Mouse (Mus musculus) kidney, postnatal 36 days (tissue): ENCODE measurements at regions not wholly inside any gene's neighbourhood (a gene's known extent, or its start where the extent isn't known, plus 50 kb on each side); places are given as distances from the start of the nearest gene placed in this dataset.

Experiments used
- DNase-seq, 2 experiments: peaks; one replicate each; pipeline ENCODE4 v3.0.0; 2021 to 2022; ENCODE audit warnings: mixed read lengths in 2 of 2

DNA sequence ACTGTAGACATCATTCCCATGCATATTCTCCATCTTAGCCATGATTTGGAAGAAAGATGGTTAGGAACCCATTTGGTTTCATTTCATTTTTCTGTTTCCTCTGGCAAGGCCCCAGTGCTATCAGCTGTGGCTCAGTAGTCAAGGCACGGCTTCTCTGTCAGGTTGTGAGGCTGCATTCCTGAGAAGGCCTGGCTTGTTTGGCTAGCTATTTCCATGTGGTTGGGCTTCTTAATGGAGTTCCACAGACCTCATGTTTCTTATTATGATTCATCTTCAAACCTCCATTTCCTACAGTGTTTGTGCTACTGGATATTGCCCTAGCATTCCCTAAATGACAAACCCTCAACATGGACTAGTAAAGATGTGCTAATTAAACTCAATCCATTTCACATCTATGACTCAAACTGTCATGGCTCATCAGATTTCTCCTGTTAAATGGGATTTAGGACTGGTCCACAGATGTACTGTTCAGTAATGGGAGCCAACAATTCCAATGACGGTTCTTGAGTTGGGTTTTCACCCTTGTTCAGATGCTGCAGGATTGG is 459.0 kb upstream of the Pou3f3 start:
- DNase-seq: no peak

DNA sequence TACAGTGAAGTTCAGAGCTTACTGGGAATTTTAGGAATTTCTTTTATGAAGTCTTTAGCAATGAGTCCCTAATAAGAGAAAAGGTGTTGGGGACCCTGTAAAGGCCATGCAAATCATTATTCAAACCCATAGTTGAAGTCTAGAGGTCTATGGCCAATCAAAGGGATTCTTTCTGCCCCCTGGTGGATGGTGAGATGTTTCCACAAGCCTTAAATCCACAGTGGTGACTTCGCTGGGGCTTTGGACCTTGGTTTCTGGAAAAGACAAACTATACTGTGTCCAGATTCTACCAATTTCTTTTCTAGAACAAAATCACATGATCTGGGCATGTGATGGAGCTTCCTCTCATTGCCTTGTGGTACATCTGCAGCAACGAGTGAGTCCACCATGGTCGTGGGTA is 457.2 kb upstream of the Pou3f3 start:
- peak in 1 of 2 experiments; percentile 52 for DNase-seq

DNA sequence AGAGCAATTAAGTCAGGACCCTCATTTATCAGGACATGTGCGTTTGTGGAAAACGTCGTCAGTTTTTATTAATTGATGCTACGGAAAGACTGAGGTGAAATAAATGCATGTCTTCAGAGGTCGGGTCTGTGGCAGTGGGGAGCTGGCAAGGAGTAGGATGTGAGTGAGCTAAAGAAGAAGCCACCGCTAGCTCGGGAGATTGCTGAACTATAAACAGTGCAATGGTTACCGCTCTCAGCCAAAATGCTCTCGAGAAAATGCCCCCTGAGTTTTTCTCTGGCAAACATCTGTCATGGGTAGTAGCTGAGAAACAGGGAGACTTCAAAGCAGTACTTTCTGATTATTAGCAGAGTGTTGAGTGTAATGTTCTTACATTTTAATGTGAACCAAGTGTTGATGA is 454.4 kb upstream of the Pou3f3 start:
- DNase-seq: no peak

DNA sequence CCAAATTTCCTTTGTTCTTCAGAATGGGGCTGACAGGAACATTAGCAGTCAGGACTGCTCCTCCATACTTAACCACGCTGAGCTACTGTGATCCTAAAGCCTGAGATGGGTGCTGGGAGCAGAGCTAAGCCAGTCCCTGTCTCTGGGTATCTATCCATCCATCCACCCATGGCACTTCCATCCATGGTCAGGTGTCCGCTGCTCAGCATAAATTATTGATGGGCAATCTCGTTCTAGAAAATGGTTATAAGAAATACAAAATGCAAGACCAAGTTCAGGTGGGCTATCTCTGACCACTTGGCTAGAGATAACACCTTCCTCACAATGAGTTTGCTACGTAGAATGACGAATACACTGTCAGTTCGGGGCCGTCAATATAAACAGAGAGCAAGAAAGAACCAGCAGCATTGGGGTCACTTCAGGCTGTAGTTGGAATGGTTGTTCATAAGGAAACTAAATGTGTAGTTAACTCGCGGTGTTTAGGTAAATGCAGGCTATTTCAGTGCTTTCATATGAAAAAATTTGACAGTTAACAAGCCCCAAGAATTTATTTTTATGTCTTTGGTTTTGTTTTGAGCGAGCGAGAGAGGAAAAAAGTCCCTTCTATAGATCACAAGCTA is 453.9 kb upstream of the Pou3f3 start:
- no peak for DNase-seq

DNA sequence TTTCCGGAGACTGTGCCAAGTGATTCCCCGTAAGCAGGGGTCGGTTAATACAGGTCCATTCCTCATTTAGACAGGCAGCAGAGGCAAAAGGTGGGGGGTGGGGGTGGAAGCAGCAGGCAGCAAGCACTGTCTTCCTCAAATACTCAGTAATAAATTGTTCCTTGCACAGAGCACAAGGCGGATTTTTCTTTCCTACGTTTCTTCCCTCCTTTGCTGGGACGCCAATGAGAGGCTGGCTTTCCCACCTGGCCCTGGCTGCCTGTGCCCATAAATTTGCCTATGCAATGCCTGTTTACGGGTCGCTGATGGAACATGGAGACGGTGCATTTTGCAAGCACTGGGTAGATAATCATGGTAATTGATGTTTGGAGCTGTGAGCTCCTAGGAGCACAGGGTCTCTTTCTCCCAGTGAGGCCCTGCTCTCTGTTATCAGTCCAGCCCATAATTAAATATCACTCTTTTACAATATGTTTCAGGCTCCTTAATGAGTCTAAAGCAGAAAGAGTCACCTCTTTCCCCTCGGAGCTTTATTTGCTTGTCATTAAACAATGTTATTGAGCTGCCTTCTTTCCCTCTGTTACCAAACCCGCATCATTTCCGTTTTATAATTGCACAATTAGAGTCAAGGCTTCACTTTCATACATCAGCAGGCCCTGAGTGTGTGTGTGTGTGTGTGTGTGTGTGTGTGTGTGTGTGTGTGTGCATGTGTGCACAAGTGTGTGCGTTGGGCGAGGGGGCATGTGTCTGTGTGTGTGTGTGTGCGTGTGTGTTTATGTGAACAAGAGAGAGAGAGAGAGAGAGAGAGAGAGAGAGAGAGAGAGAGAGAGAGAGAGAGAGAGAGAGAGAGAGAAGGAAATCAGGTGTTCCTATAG is 452.7 kb upstream of the Pou3f3 start:
- DNase-seq: no peak

DNA sequence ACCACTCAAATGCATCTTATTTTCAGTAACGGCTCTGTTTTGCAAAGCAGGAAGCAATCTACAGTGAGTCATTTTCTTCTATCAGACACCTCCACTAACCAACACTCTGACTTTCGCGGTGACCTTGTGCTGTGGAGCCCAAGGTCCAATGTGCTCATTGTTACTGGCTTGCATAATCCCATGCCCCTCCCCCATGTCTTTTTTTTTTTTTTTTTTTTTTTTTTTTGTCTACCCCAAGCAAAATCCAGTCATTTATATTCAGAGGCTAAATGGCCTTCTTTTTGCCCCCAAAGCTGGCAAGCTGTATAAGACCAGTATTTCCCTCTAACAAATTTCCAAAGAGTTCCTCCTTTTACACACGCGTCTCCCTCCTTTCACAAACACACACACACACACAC is 452.1 kb upstream of the Pou3f3 start:
- DNase-seq: peak; percentile 25 to 29

DNA sequence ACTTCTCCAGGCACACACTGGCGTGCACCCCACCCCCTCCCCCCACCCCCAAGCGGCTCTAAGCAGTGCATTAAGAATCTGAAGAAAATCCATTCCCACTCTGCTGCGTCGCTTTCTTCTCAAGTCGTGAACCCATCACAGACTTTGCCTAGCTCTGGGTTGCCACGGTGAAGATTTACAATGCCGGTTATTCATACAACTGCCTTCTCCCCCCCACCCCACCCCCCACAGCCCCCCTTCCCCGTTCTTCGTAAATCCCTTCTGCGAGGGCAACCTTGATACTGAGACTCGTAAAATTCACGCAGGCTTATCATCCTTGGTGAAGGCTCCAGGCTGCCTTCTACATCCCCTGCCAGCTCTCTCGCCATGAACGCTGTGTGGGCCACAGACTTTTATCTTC is 451.7 kb upstream of the Pou3f3 start:
- DNase-seq: no peak

DNA sequence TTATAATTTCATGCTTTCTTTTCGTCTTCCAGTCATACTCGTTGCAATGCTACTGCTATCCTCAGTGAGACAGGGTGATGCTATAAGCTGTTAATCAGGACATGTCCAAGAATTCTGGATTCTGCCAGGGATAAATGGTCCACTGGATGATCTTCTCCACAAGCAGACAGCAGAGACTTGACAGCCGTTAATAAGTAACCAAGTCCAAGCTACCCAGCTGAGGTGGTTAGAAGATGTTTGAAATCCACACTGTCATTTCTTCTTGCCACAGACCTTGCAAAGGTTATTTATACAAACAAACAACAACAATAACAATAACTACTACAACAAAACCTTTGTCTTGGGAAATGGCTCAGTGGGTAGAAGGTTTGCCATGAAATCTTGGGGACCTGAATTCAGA is 443.2 kb upstream of the Pou3f3 start:
- peak in 1 of 2 experiments; percentile 37 for DNase-seq

DNA sequence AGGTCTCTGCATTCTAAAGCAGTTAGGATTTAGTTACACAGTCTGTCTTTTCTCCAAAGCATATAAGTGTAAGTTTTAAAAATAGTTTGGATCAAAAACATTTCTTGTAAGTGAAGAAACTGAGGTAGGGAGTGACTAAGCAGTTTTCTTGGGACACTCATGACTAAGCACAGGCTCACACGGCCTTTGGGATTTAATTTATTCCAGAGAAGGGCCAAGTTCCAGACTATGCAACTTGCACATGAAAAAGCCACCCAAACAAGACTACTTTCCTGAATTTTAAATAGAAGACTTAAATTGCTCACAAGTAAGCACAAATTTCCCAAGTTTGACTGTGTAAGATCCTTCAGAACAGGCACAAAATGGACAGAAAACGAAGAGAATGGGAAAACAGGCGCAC is 441.8 kb upstream of the Pou3f3 start:
- DNase-seq: no peak

DNA sequence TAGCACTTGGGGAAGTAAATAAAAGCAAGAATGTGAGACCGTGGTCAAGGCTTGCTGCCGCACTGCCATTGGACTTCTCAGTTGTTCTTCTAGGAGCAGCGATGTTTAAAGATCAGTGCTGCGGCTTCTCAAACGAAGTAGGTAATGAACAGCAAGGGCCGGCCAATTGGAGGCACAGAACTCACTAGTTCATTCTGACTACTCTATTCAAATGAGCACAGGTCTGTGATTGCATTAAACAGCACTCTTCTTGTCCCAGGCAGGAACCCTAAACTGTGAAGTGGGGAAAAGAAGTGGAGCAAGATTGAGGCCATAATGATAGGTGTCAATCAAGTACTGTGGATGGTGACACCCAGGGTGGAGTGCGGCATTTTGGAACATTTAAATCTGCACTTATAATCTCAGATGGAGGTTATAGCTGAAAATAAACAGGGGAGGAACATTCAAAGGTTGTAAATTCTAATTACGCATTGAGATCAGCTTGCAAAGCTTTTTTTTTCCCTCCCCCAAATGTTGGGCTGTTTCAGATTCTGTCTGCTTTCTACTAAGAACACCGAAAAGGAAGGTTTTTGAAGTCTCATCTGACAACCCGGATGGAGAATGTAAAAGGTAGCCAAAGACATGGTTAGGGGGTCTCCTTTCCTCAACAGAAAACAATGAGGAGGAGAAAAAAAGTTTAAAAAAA is 438.5 kb upstream of the Pou3f3 start:
- DNase-seq: no peak

DNA sequence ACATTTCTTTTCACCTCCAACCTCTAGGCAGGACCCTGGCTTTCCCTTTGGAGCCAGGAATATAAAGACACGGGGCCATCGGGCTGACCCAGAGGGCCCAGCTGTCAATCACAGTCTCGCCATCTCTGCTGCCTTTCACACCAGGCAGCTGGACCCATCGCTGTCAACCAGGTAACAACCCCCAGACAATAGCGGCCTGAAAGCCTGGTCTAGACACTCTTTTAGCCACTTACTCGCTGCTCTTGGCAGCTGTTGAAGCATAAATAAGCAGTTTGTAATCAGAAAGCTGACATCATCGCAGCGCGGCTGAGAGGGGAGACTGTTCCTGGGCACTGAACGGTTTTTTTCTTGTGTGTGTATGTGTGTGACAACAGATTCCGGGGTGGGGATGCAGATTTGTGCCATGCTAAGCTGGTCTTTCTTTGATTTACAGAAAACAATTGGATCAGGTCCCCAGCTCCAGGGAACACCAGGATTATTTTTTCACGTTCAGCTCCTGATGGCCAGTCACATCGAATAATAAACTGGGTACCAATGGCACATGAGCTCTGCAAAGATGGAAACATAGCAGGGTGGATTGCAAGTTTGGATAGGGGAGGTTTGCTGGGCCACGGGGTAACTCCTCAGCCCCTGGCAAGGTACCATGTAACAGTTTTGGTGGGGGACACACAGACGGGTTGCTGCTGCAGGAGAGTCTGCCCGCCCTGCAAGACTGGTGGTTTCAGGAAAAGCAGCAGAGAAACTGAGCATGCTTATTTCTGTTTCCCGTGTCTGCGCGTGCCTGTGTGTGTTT is 437.6 kb upstream of the Pou3f3 start:
- DNase-seq: no peak

DNA sequence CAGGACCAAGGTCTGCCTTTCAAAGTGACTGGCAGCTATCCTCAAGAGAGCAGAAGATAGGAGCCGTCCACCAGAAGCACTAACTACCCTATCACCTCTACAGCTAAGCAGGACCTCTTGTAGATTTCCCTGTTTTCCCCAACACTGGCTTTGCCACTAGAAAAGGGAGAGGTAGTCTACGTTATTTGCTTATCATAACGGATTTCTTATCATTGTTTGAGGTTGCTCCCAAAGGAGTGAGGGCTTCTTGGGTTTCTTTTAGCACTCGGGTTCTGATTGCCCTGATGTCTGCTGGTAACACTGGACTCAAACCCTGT is 437.0 kb upstream of the Pou3f3 start:
- DNase-seq: no peak

DNA sequence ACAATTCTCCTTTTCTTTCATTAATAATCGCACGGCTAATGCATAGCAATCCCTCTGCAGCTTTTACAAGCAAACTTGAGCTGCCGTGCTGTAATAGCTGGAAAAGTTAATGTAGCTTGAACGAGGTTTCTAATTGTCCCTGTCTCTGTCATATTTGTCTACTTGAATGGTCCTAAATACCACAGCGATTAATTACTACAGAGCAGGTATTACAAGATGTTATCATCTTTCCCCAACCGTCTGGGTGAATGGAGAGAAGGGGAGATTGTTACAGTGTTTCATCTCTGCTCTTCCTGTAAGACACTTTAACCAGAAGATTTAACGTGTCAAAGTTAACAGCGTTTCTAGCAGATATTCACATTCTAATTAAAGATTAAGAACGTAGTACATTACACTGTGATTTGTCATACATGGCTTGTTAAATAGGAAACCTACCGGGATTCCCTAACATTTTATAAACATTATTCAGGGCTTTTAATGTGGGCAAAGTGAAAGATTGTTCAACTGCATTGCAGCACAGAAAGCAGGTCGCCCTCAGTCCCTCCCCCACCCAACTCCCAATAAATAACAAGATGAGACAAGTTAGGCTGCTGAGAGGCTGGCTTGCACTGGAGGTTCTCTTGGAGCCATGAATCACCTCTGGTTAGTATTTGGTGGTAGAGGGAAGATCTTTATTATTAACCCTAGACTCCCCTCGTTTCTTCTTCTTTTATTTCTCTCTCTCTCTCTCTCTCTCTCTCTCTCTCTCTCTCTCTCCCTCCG is 436.2 kb upstream of the Pou3f3 start:
- no peak for DNase-seq

DNA sequence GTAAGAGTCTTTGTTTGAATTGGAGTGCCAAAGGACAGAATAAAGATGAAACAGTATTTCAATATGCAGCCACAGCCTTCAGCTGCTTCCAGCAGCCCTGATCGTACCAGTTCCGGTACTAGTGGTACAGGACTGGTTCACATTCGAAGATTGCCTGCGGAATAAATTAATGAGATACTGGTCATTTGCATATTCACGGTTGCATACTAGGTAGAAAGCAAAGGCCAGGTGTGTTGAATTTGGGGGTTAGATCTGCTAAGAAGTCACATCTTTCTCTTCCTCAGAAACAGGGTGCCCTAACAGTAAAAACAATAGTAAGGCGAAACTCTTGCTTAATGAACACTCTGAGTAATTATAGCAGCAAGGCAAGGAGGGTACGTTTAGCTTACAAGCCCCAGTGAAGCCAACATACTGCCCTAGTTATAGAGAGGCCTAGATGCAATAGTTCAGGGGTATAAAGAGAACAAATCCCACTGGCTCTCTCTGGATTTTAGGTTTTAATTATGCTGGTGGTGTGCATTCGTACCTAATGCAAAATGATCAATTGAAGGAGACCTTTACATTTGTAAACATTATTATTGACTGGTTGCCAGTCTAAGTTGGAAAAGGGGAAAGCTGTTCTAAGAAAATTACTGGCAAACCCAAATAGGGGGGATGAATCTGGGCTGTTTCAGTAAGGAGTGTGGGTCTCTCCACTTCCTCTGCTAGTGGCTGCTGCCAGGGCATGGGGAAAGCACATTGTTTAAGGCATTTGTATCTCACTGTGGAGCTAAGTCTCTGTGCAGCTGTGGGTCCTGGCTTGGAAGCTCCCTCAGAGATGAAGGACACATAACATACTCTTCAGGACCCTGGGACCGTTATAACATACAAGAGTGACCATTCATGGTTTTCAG is 435.3 kb upstream of the Pou3f3 start:
- DNase-seq: no peak

DNA sequence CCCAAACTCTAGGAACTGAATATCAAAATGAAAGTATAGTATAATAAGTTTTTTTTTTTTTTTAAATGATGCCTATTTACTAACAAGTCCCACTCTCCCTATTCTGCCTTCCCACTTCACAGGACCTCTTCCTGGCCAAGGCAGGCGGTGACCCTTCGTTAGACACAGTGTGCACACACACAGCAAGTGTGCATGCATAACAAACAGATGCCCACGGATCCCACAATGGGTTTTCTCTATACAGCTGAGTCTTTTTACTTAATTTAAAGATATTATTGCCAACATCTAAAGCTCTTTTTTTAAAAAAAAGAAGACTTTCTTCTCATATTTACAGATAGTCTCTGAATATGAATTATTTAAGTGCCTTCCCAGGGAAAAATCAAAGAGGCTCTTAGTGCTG is 434.5 kb upstream of the Pou3f3 start:
- DNase-seq: no peak

DNA sequence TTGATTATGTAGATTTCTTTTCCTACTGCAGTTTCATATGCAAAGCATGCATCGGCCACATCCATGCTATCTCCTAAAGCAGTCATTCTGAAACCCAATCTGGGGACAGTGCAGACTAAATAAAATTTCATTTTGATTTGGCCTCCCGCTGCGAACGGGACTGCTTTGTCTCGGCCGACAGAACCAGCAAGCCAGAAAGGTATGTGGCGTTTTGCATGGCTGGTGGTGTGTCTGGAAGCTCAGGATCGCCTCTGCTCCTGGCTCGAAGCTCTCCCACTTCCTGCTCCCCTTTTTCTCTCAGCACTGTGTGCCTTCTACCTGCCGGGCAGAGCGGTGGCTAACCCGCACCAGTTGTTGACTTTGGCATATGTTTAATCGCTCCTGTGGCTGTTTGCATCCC is 433.8 kb upstream of the Pou3f3 start:
- peak; percentile 23 to 33 for DNase-seq

DNA sequence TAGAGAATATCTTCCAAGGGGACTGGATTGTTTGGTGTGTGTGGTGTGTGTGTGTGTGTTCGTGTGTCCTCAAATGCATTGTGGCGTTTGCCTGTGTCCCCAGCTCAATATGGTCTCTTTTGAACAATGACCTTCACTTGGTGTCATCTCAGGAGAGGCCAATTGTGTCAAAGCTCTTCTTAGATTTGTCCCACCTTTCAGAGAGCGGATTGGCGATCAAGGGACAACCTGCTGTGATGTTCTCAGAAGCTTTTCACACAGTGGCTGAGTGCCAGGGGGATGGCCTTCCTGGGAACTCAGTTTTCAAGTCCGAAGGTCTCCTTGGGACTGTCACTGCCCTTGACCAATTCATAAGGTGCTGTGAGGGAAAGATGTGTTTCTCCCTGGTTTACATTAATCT is 433.0 kb upstream of the Pou3f3 start:
- DNase-seq: peak; percentile 22 to 67

DNA sequence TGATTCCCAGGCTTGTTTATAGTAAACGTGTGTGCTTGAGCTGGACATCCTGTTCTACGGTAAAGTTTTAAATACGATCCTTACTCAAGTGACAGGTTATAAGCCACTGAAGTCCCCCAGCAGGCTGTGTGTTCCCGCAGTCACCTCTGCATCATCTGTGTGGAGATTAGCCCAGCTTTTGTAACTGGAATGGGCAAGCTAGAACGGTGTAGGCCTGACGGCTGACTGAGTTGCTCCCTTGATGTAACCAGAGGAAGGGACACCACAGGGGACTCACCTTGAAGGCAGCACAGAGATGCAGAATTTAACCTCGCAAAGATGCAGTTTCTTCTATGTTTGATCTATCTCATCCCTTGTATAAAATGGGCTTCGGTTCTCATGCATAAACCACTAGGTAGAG is 418.4 kb upstream of the Pou3f3 start:
- DNase-seq: no peak

DNA sequence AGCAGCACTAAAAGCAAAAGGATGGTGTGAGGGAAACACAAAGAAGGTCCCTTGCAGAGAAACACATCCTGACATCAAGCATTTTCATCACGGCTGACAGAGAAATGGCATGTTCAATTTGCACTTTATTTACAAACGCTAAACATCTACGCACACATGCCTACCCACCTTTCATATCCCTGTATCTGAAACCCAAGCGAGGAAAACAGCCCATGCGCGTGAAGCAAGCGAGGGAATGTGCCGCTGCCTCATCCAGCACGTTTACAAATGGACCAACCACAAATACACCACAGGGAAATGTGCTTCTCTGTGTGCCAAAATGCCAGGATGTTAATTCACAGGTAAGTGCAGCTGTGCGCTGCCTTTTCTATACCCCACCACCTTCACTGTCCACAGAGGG is 399.7 kb upstream of the Pou3f3 start:
- DNase-seq: no peak

DNA sequence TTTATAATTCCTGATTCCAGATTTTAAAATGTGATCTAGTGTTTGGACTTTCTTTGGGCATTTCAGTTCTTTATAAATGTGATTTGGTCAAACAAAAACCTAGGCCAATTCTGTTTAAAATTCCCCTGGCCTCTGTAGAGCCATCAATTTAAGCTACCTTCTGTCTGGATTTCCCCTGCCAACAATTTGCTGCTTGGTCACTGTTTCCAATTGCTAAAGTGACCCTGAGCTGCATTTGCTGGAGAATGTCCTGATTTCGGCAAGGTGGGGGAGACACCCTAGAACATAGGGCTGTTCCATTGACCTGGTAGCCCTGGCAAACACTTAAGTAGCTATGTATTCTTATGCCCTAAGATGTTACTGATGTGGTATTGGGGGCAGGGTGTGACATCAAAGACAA is 386.3 kb upstream of the Pou3f3 start:
- DNase-seq: no peak

DNA sequence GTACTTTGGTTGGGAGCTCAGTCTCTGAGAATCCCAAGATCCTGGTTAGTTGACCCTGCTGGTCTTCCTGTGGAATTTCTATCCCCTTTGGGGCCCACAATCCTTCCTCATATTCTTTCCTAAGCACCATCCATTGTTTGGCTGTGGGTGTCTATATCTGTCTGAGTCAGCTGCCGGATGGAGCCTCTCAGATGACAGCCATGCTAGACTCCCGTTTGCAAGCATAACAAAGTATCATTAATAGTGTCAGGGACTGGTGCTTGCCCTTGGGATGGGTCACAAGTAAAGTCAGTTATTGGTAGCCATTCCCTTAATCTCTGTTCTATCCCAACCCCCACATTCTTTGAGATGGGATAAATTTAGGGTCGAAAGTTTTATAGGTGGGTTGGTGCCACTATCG is 382.1 kb upstream of the Pou3f3 start:
- DNase-seq: no peak
